9 mouse cellular contexts compared by ENCODE assay signal in genomic region chr14:24983279-24983678, GRCm38 (mm10).
DNase-seq lines count a peak whose midpoint lies in the region; ATAC-seq and TF ChIP-seq lines count a peak whose summit lies in the region.
"Had no signal": no experiment of that assay in that cellular context is flagged by ENCODE, and none has a peak within 500 bp of the region (broad histone marks: within the 10 kb centered on the region; RNA-seq: fewer than 3 reads in every experiment).

No protein-coding gene starts in this region.

- no peak overlapping the region for H3K27ac ChIP-seq in forebrain, embryonic 10.5 days
- no peak overlapping the region for H3K27ac ChIP-seq in forebrain, embryonic 15.5 days (replicated peaks)
- no peak overlapping the region for H3K27ac ChIP-seq in midbrain, postnatal 0 days (ENCODE audit: low read depth, low read length)
- no peak overlapping the region for H3K27ac ChIP-seq in midbrain, embryonic 11.5 days (ENCODE audit: low read depth, low read length)
- H3K27ac ChIP-seq in limb, embryonic 12.5 days: peak overlapping the region; percentile 83
- H3K27ac ChIP-seq: liver, embryonic 15.5 days had no signal

- no peak overlapping the region for H3K4me2 ChIP-seq in forebrain, embryonic 15.5 days (replicated peaks)
- no peak overlapping the region for H3K4me2 ChIP-seq in midbrain, postnatal 0 days (ENCODE audit: low read depth, low read length, poor library complexity, severe bottlenecking)
- H3K4me2 ChIP-seq in midbrain, embryonic 11.5 days: no peak overlapping the region
- H3K4me2 ChIP-seq in limb, embryonic 12.5 days: no peak overlapping the region
- H3K4me2 ChIP-seq: liver, embryonic 15.5 days had no signal

- peak; percentile 35 for DNase-seq in forebrain, embryonic 10.5 days (ENCODE audit: extremely low spot score, low spot score)
- no peak for DNase-seq in midbrain, postnatal 0 days (ENCODE audit: low spot score)
- no peak for DNase-seq in midbrain, embryonic 11.5 days (ENCODE audit: low spot score, missing footprints)
- DNase-seq in thymus, postnatal 4 days: peak; percentile 73
- no peak for DNase-seq in right cerebral cortex, adult 2 months (ENCODE audit: low spot score in 2 of 2)
- DNase-seq in gastrocnemius, postnatal 14 days: no peak

- H3K4me3 ChIP-seq in forebrain, embryonic 10.5 days: no peak overlapping the region
- no peak overlapping the region for H3K4me3 ChIP-seq in forebrain, embryonic 15.5 days
- H3K4me3 ChIP-seq in midbrain, postnatal 0 days (ENCODE audit: low read depth, low read length): no peak overlapping the region
- H3K4me3 ChIP-seq in midbrain, embryonic 11.5 days (ENCODE audit: low read depth, low read length): no peak overlapping the region
- no peak overlapping the region for H3K4me3 ChIP-seq in limb, embryonic 12.5 days (replicated peaks)
- H3K4me3 ChIP-seq: liver, embryonic 15.5 days had no signal

- TF ChIP-seq CTCF in midbrain, postnatal 0 days (IDR thresholded peaks at IDR 0.05): peak; percentile 63

- peaks cover 24% of the 10 kb centered on the region for H3K4me1 ChIP-seq in forebrain, embryonic 10.5 days
- no peaks in the 10 kb centered on the region for H3K4me1 ChIP-seq in forebrain, embryonic 15.5 days
- no peaks in the 10 kb centered on the region for H3K4me1 ChIP-seq in midbrain, postnatal 0 days (ENCODE audit: insufficient read depth, low read length)
- H3K4me1 ChIP-seq in midbrain, embryonic 11.5 days (ENCODE audit: control insufficient read depth, insufficient read depth, low read length): no peaks in the 10 kb centered on the region
- H3K4me1 ChIP-seq in limb, embryonic 12.5 days (replicated peaks): peaks cover 63% of the 10 kb centered on the region
- H3K4me1 ChIP-seq: liver, embryonic 15.5 days had no signal

- ATAC-seq in forebrain, embryonic 15.5 days (replicated peaks): no peak
- no peak for ATAC-seq in midbrain, postnatal 0 days (ENCODE audit: low FRiP score)
- no peak for ATAC-seq in midbrain, embryonic 11.5 days (ENCODE audit: low FRiP score)
- ATAC-seq in limb, embryonic 12.5 days (ENCODE audit: insufficient number of reproducible peaks, insufficient read depth, low FRiP score, low TSS enrichment, low read depth): no peak

- no peaks in the 10 kb centered on the region for H3K36me3 ChIP-seq in forebrain, embryonic 10.5 days (replicated peaks)
- H3K36me3 ChIP-seq in forebrain, embryonic 15.5 days: no peaks in the 10 kb centered on the region
- no peaks in the 10 kb centered on the region for H3K36me3 ChIP-seq in midbrain, postnatal 0 days (ENCODE audit: insufficient read depth, low read length)
- no peaks in the 10 kb centered on the region for H3K36me3 ChIP-seq in midbrain, embryonic 11.5 days (ENCODE audit: control insufficient read depth, insufficient read depth, low read length)
- H3K36me3 ChIP-seq in limb, embryonic 12.5 days: no peaks in the 10 kb centered on the region
- H3K36me3 ChIP-seq: liver, embryonic 15.5 days had no signal

- peaks cover 7% of the 10 kb centered on the region; the same call in 1 of the 2 replicates for H3K9me3 ChIP-seq in forebrain, embryonic 10.5 days
- H3K9me3 ChIP-seq in forebrain, embryonic 15.5 days: no peaks in the 10 kb centered on the region
- H3K9me3 ChIP-seq in midbrain, postnatal 0 days (ENCODE audit: low read length): no peaks in the 10 kb centered on the region
- H3K9me3 ChIP-seq in midbrain, embryonic 11.5 days (ENCODE audit: control insufficient read depth, low read length): peaks cover 4% of the 10 kb centered on the region
- peaks cover 5% of the 10 kb centered on the region for H3K9me3 ChIP-seq in limb, embryonic 12.5 days
- H3K9me3 ChIP-seq: liver, embryonic 15.5 days had no signal

- no peak overlapping the region for H3K9ac ChIP-seq in forebrain, embryonic 15.5 days (replicated peaks)
- no peak overlapping the region for H3K9ac ChIP-seq in midbrain, postnatal 0 days (replicated peaks; ENCODE audit: low read length, poor library complexity, severe bottlenecking)
- H3K9ac ChIP-seq in midbrain, embryonic 11.5 days (ENCODE audit: low read length): no peak overlapping the region
- H3K9ac ChIP-seq in limb, embryonic 12.5 days (replicated peaks): no peak overlapping the region
- H3K9ac ChIP-seq: liver, embryonic 15.5 days had no signal

- H3K27me3 ChIP-seq in forebrain, embryonic 10.5 days (ENCODE audit: poor library complexity, severe bottlenecking): no peaks in the 10 kb centered on the region
- H3K27me3 ChIP-seq in forebrain, embryonic 15.5 days: no peaks in the 10 kb centered on the region
- H3K27me3 ChIP-seq in midbrain, postnatal 0 days (ENCODE audit: insufficient read depth, low read length): no peaks in the 10 kb centered on the region
- H3K27me3 ChIP-seq in midbrain, embryonic 11.5 days (ENCODE audit: control insufficient read depth, insufficient read depth, low read length): no peaks in the 10 kb centered on the region
- H3K27me3 ChIP-seq in limb, embryonic 12.5 days: no peaks in the 10 kb centered on the region
- H3K27me3 ChIP-seq: liver, embryonic 15.5 days had no signal

- intact Hi-C loops in gastrocnemius, postnatal 14 days (cut with DNase I; ENCODE audit: low total_unique reads): no loop called here

Comparison
In these comparisons a context has a peak if more than half of its experiments do, and no peak if none do; other contexts are left out.
1. DNase-seq: peak in forebrain, embryonic 10.5 days (single experiment) and thymus, postnatal 4 days (single experiment); none in midbrain, postnatal 0 days (single experiment), midbrain, embryonic 11.5 days (single experiment), right cerebral cortex, adult 2 months (0 of 2) and gastrocnemius, postnatal 14 days (single experiment).